Mouse (Mus musculus) monocyte, adult 5-6 weeks (primary cell): ENCODE data around the gene Nfyb. TPM values are rescaled to one million over a fixed set of nuclear protein-coding genes. Genes with fewer than 3 reads are reported as not detected.
A peak's percentile ranks its signal among the peaks of the same experiment; 100 is the strongest.

Experiments used
- ATAC-seq: fragments of 153-309, 156-312 bp; replicated peaks from 2 replicates; pipeline ENCODE4 v1.8.0; 2017; ENCODE audit warnings: mild to moderate bottlenecking; ENCODE audit not compliant: low TSS enrichment, insufficient number of reproducible peaks, severe bottlenecking, poor library complexity, low FRiP score
- total RNA-seq: library from RNA; stranded (forward); fragments of 200-1000, 200-491, 200-594 nt; gene quantifications from 3 replicates; pipeline ENCODE4 v1.2.3, GENCODE M21; 2017

Nfyb gene
- total RNA-seq, 1 experiment from 2014 or later = 95.1 TPM

- no peak for ATAC-seq
Observed at GRCm38 (mm10) chr10:82754642-82755041, 9.3 kb downstream of the Nfyb start.

- no peak for ATAC-seq
Observed at GRCm38 (mm10) chr10:82752921-82753320, 11.0 kb downstream of the Nfyb start.

GRCm38 (mm10) chr10:82750778-82751177, 13.2 kb downstream of the Nfyb start:
- no peak for ATAC-seq

GRCm38 (mm10) chr10:82746988-82747850, 16.7 kb downstream of the Nfyb start:
- no peak for ATAC-seq

GRCm38 (mm10) chr10:82745301-82745700, 18.6 kb downstream of the Nfyb start:
- no peak for ATAC-seq

GRCm38 (mm10) chr10:82744296-82744695, 19.6 kb downstream of the Nfyb start:
- no peak for ATAC-seq

GRCm38 (mm10) chr10:82742578-82742977, 21.4 kb downstream of the Nfyb start:
- no peak for ATAC-seq

GRCm38 (mm10) chr10:82741876-82742275, 22.1 kb downstream of the Nfyb start:
- ATAC-seq = no peak

- ATAC-seq = no peak
Observed at GRCm38 (mm10) chr10:82741354-82741753, 22.6 kb downstream of the Nfyb start.

GRCm38 (mm10) chr10:82699296-82699941, 64.5 kb downstream of the Nfyb start:
- ATAC-seq = peak; percentile 5; the same call in 1 of the 2 replicates

- ATAC-seq = peak; percentile 59
Observed at GRCm38 (mm10) chr10:82698712-82699261, 65.2 kb downstream of the Nfyb start.

Other genes with a start within 250 kb of the Nfyb start
- 14.7 to 25.2 TPM in 2 of 3 replicates, not detected in the other for gene 1190007I07Rik, start 140.9 kb downstream of the Nfyb start, total RNA-seq
- 41.6 to 49.1 TPM (median 46.9 TPM) in 3 replicates for gene Tdg, start 134.3 kb downstream of the Nfyb start, total RNA-seq
- 1.2 TPM in 1 of 3 replicates, not detected in the others for gene Glt8d2, start 73.5 kb downstream of the Nfyb start, total RNA-seq
- 35.4 to 71.3 TPM (median 52.3 TPM) in 3 replicates for gene Hcfc2, start 68.0 kb downstream of the Nfyb start, total RNA-seq
- 68.5 to 96.1 TPM (median 73.4 TPM) in 3 replicates for gene Txnrd1, start 69.8 kb upstream of the Nfyb start, total RNA-seq
- 9.6 to 18.2 TPM (median 16.2 TPM) in 3 replicates for gene Eid3, start 102.5 kb upstream of the Nfyb start, total RNA-seq
- gene Chst11, start 221.4 kb upstream of the Nfyb start, total RNA-seq = 9.0 to 18.3 TPM (median 9.7 TPM) in 3 replicates